Mouse (Mus musculus) T-helper 17 cell (primary cell): ENCODE data around the gene Hoxa13.

Experiments
- in situ Hi-C, 2 experiments: fragments of 300-600 bp; cut with MboI, MseI; formaldehyde crosslinking; loops; 1 replicate in 1 of 2; 2 replicates in 1 of 2; pipeline ENCODE4 v1.15.1; 2025; ENCODE audit warnings: high pct_unique_total_duplicates in 2 of 2

Gene Hoxa13

GRCm38 (mm10) chr6:52260654-52261575 is at the start of gene Hoxa13:
Gene Hoxa13 (minus strand): TSS chr6:52260880.
- in situ Hi-C loops = loop anchor here (5.0 to 25.0 kb wide), 4 partner anchors 46 to 664 kb away; no protein-coding TSS in a partner anchor

GRCm38 (mm10) chr6:52310366-52310765 is 49.7 kb upstream of the Hoxa13 start:
- in situ Hi-C loops = loop anchor here in 1 of 2 experiments (5.0 kb wide), 1 partner anchor 68 kb away; the partner anchor contains the start of gene Hoxa10

- in situ Hi-C loops = loop anchor here (5.0 kb wide), 2 partner anchors 47 to 67 kb away; partner anchors contain the start of genes Hoxa10 (in 1 of the 2) and Hoxa13 (in 1 of the 2)
These were observed 49.1 kb upstream of the Hoxa13 start for GRCm38 (mm10) chr6:52309766-52310165.

- in situ Hi-C loops = loop anchor here in 1 of 2 experiments (5.0 kb wide), 1 partner anchor 44 kb away; the partner anchor contains the start of gene Hoxa13
These were observed 45.3 kb upstream of the Hoxa13 start for GRCm38 (mm10) chr6:52305877-52306389.

GRCm38 (mm10) chr6:52303426-52303825 is 42.7 kb upstream of the Hoxa13 start:
- in situ Hi-C loops = no loop called here

- in situ Hi-C loops = no loop called here
These were observed 40.1 kb upstream of the Hoxa13 start for GRCm38 (mm10) chr6:52300806-52301205.

- in situ Hi-C loops = no loop called here
These were observed 37.8 kb upstream of the Hoxa13 start for GRCm38 (mm10) chr6:52298511-52298910.

GRCm38 (mm10) chr6:52294616-52295015 is 33.9 kb upstream of the Hoxa13 start:
- in situ Hi-C loops = no loop called here

GRCm38 (mm10) chr6:52292328-52292727 is 31.6 kb upstream of the Hoxa13 start:
- in situ Hi-C loops = no loop called here

- in situ Hi-C loops = no loop called here
These were observed 30.6 kb upstream of the Hoxa13 start for GRCm38 (mm10) chr6:52291021-52291860.

GRCm38 (mm10) chr6:52290186-52290585 is 29.5 kb upstream of the Hoxa13 start:
- in situ Hi-C loops = no loop called here

GRCm38 (mm10) chr6:52283896-52284295 is 23.2 kb upstream of the Hoxa13 start:
- in situ Hi-C loops = no loop called here

- in situ Hi-C loops = no loop called here
These were observed 20.4 kb upstream of the Hoxa13 start for GRCm38 (mm10) chr6:52281084-52281483.

- in situ Hi-C loops = no loop called here
These were observed 16.2 kb upstream of the Hoxa13 start for GRCm38 (mm10) chr6:52276920-52277319.

GRCm38 (mm10) chr6:52276382-52276781 is 15.7 kb upstream of the Hoxa13 start:
- in situ Hi-C loops = no loop called here

GRCm38 (mm10) chr6:52275563-52276280 is 15.0 kb upstream of the Hoxa13 start:
- in situ Hi-C loops = no loop called here

GRCm38 (mm10) chr6:52274576-52274975 is 13.9 kb upstream of the Hoxa13 start:
- in situ Hi-C loops = loop anchor here (25.0 kb wide), 2 partner anchors 313 to 563 kb away; no protein-coding TSS in a partner anchor

GRCm38 (mm10) chr6:52273656-52274280 is 13.1 kb upstream of the Hoxa13 start:
- in situ Hi-C loops = loop anchor here (25.0 kb wide), 2 partner anchors 314 to 564 kb away; no protein-coding TSS in a partner anchor

GRCm38 (mm10) chr6:52272766-52273655 is 12.3 kb upstream of the Hoxa13 start:
- in situ Hi-C loops = loop anchor here (25.0 kb wide), 2 partner anchors 314 to 564 kb away; no protein-coding TSS in a partner anchor
